Mouse (Mus musculus): Measurements from ENCODE around the gene Gm9918. TPM values are rescaled to one million over a fixed set of nuclear protein-coding genes. Genes with fewer than 3 reads are reported as not detected.
A peak's percentile ranks its signal among the peaks of the same experiment; 100 is the strongest.

The Gm9918 gene
- polyA plus RNA-seq, 1 experiment = 0.15 TPM

DNA sequence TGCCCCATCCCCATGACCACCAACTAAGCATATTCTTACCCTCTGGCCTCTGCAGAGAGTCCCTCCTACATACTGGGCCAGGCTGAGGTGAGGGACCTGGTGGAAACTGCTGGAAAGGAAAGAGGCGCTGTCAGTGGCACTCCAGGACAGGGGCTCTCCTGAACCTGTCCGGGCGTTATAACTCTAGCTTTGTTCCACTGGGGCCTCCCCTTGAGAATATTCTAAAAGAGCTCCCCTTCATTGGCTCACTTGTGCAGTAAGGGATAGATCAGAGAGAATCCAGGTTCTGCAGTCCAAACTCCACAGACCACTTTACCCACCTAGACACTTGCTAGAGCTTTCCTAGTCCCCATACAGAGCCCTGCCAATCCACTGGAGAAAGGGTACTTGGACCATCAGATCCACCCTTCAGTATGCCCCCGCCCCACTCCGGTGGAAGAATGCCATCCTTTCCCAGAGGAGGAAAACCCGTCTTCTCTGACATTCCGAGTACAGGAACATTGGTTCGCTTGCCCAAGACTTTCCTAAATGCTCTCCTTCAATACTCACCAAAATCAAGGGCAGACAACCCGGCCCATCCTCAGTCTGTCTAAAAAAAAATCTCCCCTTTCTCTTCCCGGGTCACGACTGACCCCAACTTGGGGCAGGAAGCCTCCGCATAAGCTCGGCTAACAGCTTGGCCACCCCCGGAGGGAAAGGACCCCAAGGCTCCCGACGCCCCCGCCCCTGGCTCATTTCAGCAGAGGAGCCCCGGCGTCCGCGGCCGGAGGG lies 13.7 kb upstream of the Gm9918 start:
- Histone ChIP-seq H3K4me1 (ENCODE audit: control insufficient read depth, insufficient read depth, low read length) (no peaks in the 10 kb centered on the region), H3K4me3 (replicated peaks; ENCODE audit: insufficient read depth, low read depth, low read length) (peak overlapping the region; percentile 70), H3K27me3 (ENCODE audit: control insufficient read depth, insufficient read depth, low read length) (no peaks in the 10 kb centered on the region), H3K27ac (ENCODE audit: insufficient read depth, low read length) (peak overlapping the region; percentile 22; the same call in 1 of the 2 replicates)
- DNase-seq = no peak
- no peak for TF ChIP-seq POLR2A (IDR thresholded peaks at IDR 0.05; ENCODE audit: borderline replicate concordance, insufficient read depth, low read length)
- TF ChIP-seq CTCF (IDR thresholded peaks at IDR 0.05; ENCODE audit: borderline replicate concordance, insufficient read depth, low read depth, low read length) = no peak
- WGBS = 12% methylated on average over 22 of the region's 22 CpGs

DNA sequence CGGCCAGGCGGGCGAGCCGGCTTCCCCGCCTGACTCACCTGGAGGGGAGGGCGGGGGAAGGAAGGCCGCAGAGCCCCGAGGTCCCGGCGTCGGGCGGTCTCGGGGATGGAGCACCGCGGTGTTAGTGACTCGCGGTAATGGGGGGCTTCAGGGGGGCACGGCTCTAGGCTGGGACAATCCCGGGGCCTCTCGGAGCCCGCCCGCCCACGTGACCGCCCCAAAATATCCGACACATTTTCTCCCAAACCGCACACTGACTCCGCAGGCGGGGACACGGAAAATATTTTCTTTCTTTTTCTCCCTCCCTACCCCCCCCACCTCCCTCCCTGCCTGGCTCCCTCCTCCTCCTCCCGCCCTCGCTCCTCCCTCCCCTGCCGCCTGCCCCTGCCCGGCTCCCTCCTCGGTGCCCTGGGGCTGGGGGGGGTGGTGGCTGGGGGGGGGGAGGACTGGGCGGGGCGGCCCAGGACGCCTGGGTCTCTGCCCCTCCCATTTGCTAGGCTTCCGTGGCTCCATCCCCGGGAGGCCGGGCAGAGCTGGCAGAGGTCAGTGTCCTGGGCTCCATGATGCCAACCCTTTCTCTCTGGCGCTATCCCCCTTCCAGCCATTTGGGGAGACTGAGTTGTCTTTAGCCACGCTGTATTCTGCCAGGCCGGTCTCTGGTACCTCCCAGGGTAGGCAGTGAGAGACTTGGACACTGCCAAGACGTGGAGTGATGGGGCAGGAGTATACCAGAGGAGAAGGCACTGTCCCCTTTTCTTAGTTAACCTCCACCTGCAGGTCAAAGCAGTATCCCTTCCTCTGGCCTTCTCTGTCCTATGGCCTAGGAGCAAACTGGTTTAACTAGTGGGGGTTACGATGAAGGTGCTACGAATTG lies 12.9 kb upstream of the Gm9918 start, which contains the start of gene Rarg:
Gene Rarg, minus strand, starts transcription at position 316 of the 874 bp plus-strand sequence.
- Histone ChIP-seq H3K27me3 (ENCODE audit: control insufficient read depth, insufficient read depth, low read length) (no peaks in the 10 kb centered on the region), H3K27ac (ENCODE audit: insufficient read depth, low read length) (peak within 1 kb of the TSS; percentile 75), H3K4me1 (ENCODE audit: control insufficient read depth, insufficient read depth, low read length) (no peaks in the 10 kb centered on the region), H3K4me3 (replicated peaks; ENCODE audit: insufficient read depth, low read depth, low read length) (peak within 1 kb of the TSS; percentile 70)
- 1% methylated on average over 39 of the region's 46 CpGs for WGBS
- peak; percentile 67 to 76 for DNase-seq
- 0 out of 2 replicates have a peak, but pooled peaks have one; percentile 32 for TF ChIP-seq POLR2A (IDR thresholded peaks at IDR 0.05; ENCODE audit: borderline replicate concordance, insufficient read depth, low read length)
- TF ChIP-seq CTCF (IDR thresholded peaks at IDR 0.05; ENCODE audit: borderline replicate concordance, insufficient read depth, low read depth, low read length) = no peak

- peak; percentile 48 to 50 for DNase-seq
- TF ChIP-seq POLR2A (IDR thresholded peaks at IDR 0.05; ENCODE audit: borderline replicate concordance, insufficient read depth, low read length) (no peak), CTCF (IDR thresholded peaks at IDR 0.05; ENCODE audit: borderline replicate concordance, insufficient read depth, low read depth, low read length) (no peak)
- H3K4me3 ChIP-seq (replicated peaks; ENCODE audit: insufficient read depth, low read depth, low read length) = peak overlapping the region; percentile 70
- 0 out of 2 replicates have a peak overlapping the region, but pooled peaks have one; percentile 75 for H3K27ac ChIP-seq (ENCODE audit: insufficient read depth, low read length)
- 18% methylated on average over 12 of the region's 12 CpGs for WGBS
- H3K27me3 ChIP-seq (ENCODE audit: control insufficient read depth, insufficient read depth, low read length) = no peaks in the 10 kb centered on the region
- no peaks in the 10 kb centered on the region for H3K4me1 ChIP-seq (ENCODE audit: control insufficient read depth, insufficient read depth, low read length)
Measured at GRCm38 (mm10) chr15:102258076-102258470, 12.3 kb upstream of the Gm9918 start.

- Histone ChIP-seq H3K27ac (ENCODE audit: insufficient read depth, low read length) (no peak overlapping the region), H3K4me3 (replicated peaks; ENCODE audit: insufficient read depth, low read depth, low read length) (no peak overlapping the region), H3K27me3 (ENCODE audit: control insufficient read depth, insufficient read depth, low read length) (no peaks in the 10 kb centered on the region), H3K4me1 (ENCODE audit: control insufficient read depth, insufficient read depth, low read length) (no peaks in the 10 kb centered on the region)
- TF ChIP-seq POLR2A (IDR thresholded peaks at IDR 0.05; ENCODE audit: borderline replicate concordance, insufficient read depth, low read length) (no peak), CTCF (IDR thresholded peaks at IDR 0.05; ENCODE audit: borderline replicate concordance, insufficient read depth, low read depth, low read length) (no peak)
- DNase-seq = no peak
- WGBS = 39% methylated on average over 11 of the region's 11 CpGs
Measured at GRCm38 (mm10) chr15:102258581-102259253, 11.6 kb upstream of the Gm9918 start.

- Histone ChIP-seq H3K4me3 (replicated peaks; ENCODE audit: insufficient read depth, low read depth, low read length) (no peak overlapping the region), H3K4me1 (ENCODE audit: control insufficient read depth, insufficient read depth, low read length) (no peaks in the 10 kb centered on the region), H3K27me3 (ENCODE audit: control insufficient read depth, insufficient read depth, low read length) (no peaks in the 10 kb centered on the region), H3K27ac (ENCODE audit: insufficient read depth, low read length) (no peak overlapping the region)
- no peak for TF ChIP-seq CTCF (IDR thresholded peaks at IDR 0.05; ENCODE audit: borderline replicate concordance, insufficient read depth, low read depth, low read length)
- TF ChIP-seq POLR2A (IDR thresholded peaks at IDR 0.05; ENCODE audit: borderline replicate concordance, insufficient read depth, low read length) = no peak
- 46% methylated on average over 7 of the region's 7 CpGs for WGBS
- DNase-seq = no peak
Measured at GRCm38 (mm10) chr15:102262582-102262981, 7.8 kb upstream of the Gm9918 start.

DNA sequence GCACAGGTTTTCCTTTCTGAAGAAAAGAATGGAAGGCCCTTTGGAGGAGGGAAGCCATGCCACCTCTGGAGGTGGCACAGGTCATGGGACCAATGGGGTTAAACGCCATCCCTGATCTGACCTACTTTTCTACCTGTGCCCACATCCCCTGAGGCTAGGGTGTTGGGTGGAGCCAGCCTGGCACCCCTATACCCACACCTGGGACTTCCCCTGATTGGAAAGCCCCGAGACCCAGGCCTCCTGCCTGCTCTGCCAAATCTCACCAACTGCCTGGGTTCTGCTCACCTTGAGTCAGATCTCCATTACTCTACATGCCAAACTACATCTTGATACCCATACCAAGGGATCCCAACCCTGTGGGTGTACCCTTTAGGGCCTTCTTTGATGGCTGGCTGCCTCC lies 7.3 kb upstream of the Gm9918 start:
- no peak for DNase-seq
- Histone ChIP-seq H3K27me3 (ENCODE audit: control insufficient read depth, insufficient read depth, low read length) (no peaks in the 10 kb centered on the region), H3K4me1 (ENCODE audit: control insufficient read depth, insufficient read depth, low read length) (no peaks in the 10 kb centered on the region), H3K4me3 (replicated peaks; ENCODE audit: insufficient read depth, low read depth, low read length) (no peak overlapping the region), H3K27ac (ENCODE audit: insufficient read depth, low read length) (no peak overlapping the region)
- TF ChIP-seq POLR2A (IDR thresholded peaks at IDR 0.05; ENCODE audit: borderline replicate concordance, insufficient read depth, low read length) (no peak), CTCF (IDR thresholded peaks at IDR 0.05; ENCODE audit: borderline replicate concordance, insufficient read depth, low read depth, low read length) (no peak)
- 72% methylated on average over 2 of the region's 2 CpGs for WGBS

GRCm38 (mm10) chr15:102265548-102265947 lies 4.8 kb upstream of the Gm9918 start:
- Histone ChIP-seq H3K4me3 (replicated peaks; ENCODE audit: insufficient read depth, low read depth, low read length) (no peak overlapping the region), H3K27me3 (ENCODE audit: control insufficient read depth, insufficient read depth, low read length) (no peaks in the 10 kb centered on the region), H3K4me1 (ENCODE audit: control insufficient read depth, insufficient read depth, low read length) (no peaks in the 10 kb centered on the region), H3K27ac (ENCODE audit: insufficient read depth, low read length) (no peak overlapping the region)
- 86% methylated on average over 5 of the region's 5 CpGs for WGBS
- DNase-seq = no peak
- no peak for TF ChIP-seq CTCF (IDR thresholded peaks at IDR 0.05; ENCODE audit: borderline replicate concordance, insufficient read depth, low read depth, low read length)
- TF ChIP-seq POLR2A (IDR thresholded peaks at IDR 0.05; ENCODE audit: borderline replicate concordance, insufficient read depth, low read length) = no peak

All from cerebellum, adult 2 months (tissue).